Comparison of ENCODE assay signal across 14 mouse cellular contexts in genomic region chr16:10655926-10656325, GRCm38 (mm10).
DNase-seq lines count a peak whose midpoint lies in the region; ATAC-seq lines count a peak whose summit lies in the region.
"Had no signal": no experiment of that assay in that cellular context is flagged by ENCODE, and none has a peak within 500 bp of the region (broad histone marks: within the 10 kb centered on the region; RNA-seq: fewer than 3 reads in every experiment).

No protein-coding gene starts in this region.

- no peak for DNase-seq in heart, postnatal 14 days
- DNase-seq in left cerebral cortex, postnatal 4 days: peak; percentile 33
- no peak for DNase-seq in left cerebral cortex, postnatal 14 days (ENCODE audit: low spot score in 2 of 2)
- no peak for DNase-seq in thymus, postnatal 36 days
- DNase-seq: forebrain, postnatal 0 days; lung, postnatal 4 days had no signal

- no peaks in the 10 kb centered on the region for H3K27me3 ChIP-seq in heart, embryonic 15.5 days
- no peaks in the 10 kb centered on the region for H3K27me3 ChIP-seq in intestine, embryonic 16.5 days (replicated peaks; ENCODE audit: control insufficient read depth, insufficient read depth, low read length)
- no peaks in the 10 kb centered on the region for H3K27me3 ChIP-seq in stomach, embryonic 16.5 days (ENCODE audit: control insufficient read depth, insufficient read depth, low read length)
- no peaks in the 10 kb centered on the region for H3K27me3 ChIP-seq in midbrain, embryonic 13.5 days
- H3K27me3 ChIP-seq: hindbrain, embryonic 15.5 days; midbrain, embryonic 12.5 days; Patski had no signal

- no peaks in the 10 kb centered on the region for H3K9me3 ChIP-seq in heart, embryonic 15.5 days (replicated peaks)
- no peaks in the 10 kb centered on the region for H3K9me3 ChIP-seq in intestine, embryonic 16.5 days (ENCODE audit: control insufficient read depth, low read length)
- H3K9me3 ChIP-seq in stomach, embryonic 16.5 days (replicated peaks; ENCODE audit: control insufficient read depth, low read length): no peaks in the 10 kb centered on the region
- no peaks in the 10 kb centered on the region for H3K9me3 ChIP-seq in midbrain, embryonic 13.5 days
- H3K9me3 ChIP-seq: hindbrain, embryonic 15.5 days; liver, embryonic 15.5 days; midbrain, embryonic 12.5 days had no signal

- intact Hi-C loops in heart, postnatal 14 days (cut with DNase I): no loop called here
- intact Hi-C loops in left cerebral cortex, postnatal 4 days (cut with DNase I): no loop called here
- intact Hi-C loops in left cerebral cortex, postnatal 14 days (cut with DNase I): no loop called here

- 59% methylated on average over 3 of the region's 3 CpGs for WGBS in heart, embryonic 15.5 days
- WGBS in intestine, embryonic 16.5 days: 47% methylated on average over 3 of the region's 3 CpGs
- WGBS in stomach, embryonic 16.5 days: 47% methylated on average over 3 of the region's 3 CpGs
- 70% methylated on average over 3 of the region's 3 CpGs for WGBS in midbrain, embryonic 13.5 days

- 0 out of 2 replicates have a peak overlapping the region, but pooled peaks have one; percentile 4 for H3K9ac ChIP-seq in heart, embryonic 15.5 days
- no peak overlapping the region for H3K9ac ChIP-seq in intestine, embryonic 16.5 days (ENCODE audit: low read depth, low read length)
- H3K9ac ChIP-seq in stomach, embryonic 16.5 days (ENCODE audit: low read length): 0 out of 2 replicates have a peak overlapping the region, but pooled peaks have one; percentile 12
- no peak overlapping the region for H3K9ac ChIP-seq in midbrain, embryonic 13.5 days (replicated peaks)
- H3K9ac ChIP-seq: forebrain, postnatal 0 days; hindbrain, embryonic 15.5 days; liver, embryonic 15.5 days; midbrain, embryonic 12.5 days had no signal

- no peak overlapping the region for H3K4me2 ChIP-seq in heart, embryonic 15.5 days
- H3K4me2 ChIP-seq in intestine, embryonic 16.5 days (ENCODE audit: low read depth, low read length): peak overlapping the region; percentile 35
- H3K4me2 ChIP-seq in stomach, embryonic 16.5 days (ENCODE audit: low read depth, low read length): no peak overlapping the region
- no peak overlapping the region for H3K4me2 ChIP-seq in midbrain, embryonic 13.5 days (replicated peaks)
- H3K4me2 ChIP-seq: hindbrain, embryonic 15.5 days; liver, embryonic 15.5 days; midbrain, embryonic 12.5 days had no signal

- H3K27ac ChIP-seq in heart, embryonic 15.5 days: no peak overlapping the region
- peak overlapping the region; percentile 85 for H3K27ac ChIP-seq in intestine, embryonic 16.5 days (ENCODE audit: low read length)
- no peak overlapping the region; the same call in 1 of the 2 replicates for H3K27ac ChIP-seq in stomach, embryonic 16.5 days (ENCODE audit: low read length)
- no peak overlapping the region for H3K27ac ChIP-seq in midbrain, embryonic 13.5 days
- H3K27ac ChIP-seq: liver, embryonic 15.5 days; midbrain, embryonic 12.5 days had no signal

- ATAC-seq in heart, embryonic 15.5 days (replicated peaks; ENCODE audit: insufficient number of reproducible peaks, insufficient read depth, low FRiP score, low read depth): no peak
- no peak for ATAC-seq in intestine, embryonic 16.5 days
- no peak for ATAC-seq in stomach, embryonic 16.5 days (ENCODE audit: insufficient read depth, low FRiP score)
- ATAC-seq in midbrain, embryonic 13.5 days: no peak
- ATAC-seq: forebrain, postnatal 0 days; Patski had no signal

- no peaks in the 10 kb centered on the region for H3K36me3 ChIP-seq in heart, embryonic 15.5 days
- no peaks in the 10 kb centered on the region for H3K36me3 ChIP-seq in intestine, embryonic 16.5 days (ENCODE audit: control insufficient read depth, insufficient read depth, low read length)
- no peaks in the 10 kb centered on the region for H3K36me3 ChIP-seq in stomach, embryonic 16.5 days (ENCODE audit: control insufficient read depth, insufficient read depth, low read length)
- H3K36me3 ChIP-seq in midbrain, embryonic 13.5 days: no peaks in the 10 kb centered on the region
- H3K36me3 ChIP-seq: hindbrain, embryonic 15.5 days; liver, embryonic 15.5 days; midbrain, embryonic 12.5 days had no signal

- no peak overlapping the region for H3K4me3 ChIP-seq in heart, embryonic 15.5 days
- H3K4me3 ChIP-seq in intestine, embryonic 16.5 days (ENCODE audit: low read length): no peak overlapping the region
- no peak overlapping the region for H3K4me3 ChIP-seq in stomach, embryonic 16.5 days (replicated peaks; ENCODE audit: low read length)
- no peak overlapping the region for H3K4me3 ChIP-seq in midbrain, embryonic 13.5 days (replicated peaks)
- H3K4me3 ChIP-seq: hindbrain, embryonic 15.5 days; liver, embryonic 15.5 days; midbrain, embryonic 12.5 days had no signal

- peaks cover 31% of the 10 kb centered on the region for H3K4me1 ChIP-seq in heart, embryonic 15.5 days (replicated peaks)
- peaks cover 27% of the 10 kb centered on the region for H3K4me1 ChIP-seq in intestine, embryonic 16.5 days (ENCODE audit: control insufficient read depth, insufficient read depth, low read length)
- peaks cover 31% of the 10 kb centered on the region for H3K4me1 ChIP-seq in stomach, embryonic 16.5 days (ENCODE audit: control insufficient read depth, insufficient read depth, low read length)
- H3K4me1 ChIP-seq in midbrain, embryonic 13.5 days (replicated peaks): peaks cover 24% of the 10 kb centered on the region

Comparison
In these comparisons a context has a peak if more than half of its experiments do, and no peak if none do; other contexts are left out.
1. H3K9ac ChIP-seq: peak in heart, embryonic 15.5 days (single experiment) and stomach, embryonic 16.5 days (single experiment); none in intestine, embryonic 16.5 days (single experiment) and midbrain, embryonic 13.5 days (single experiment).